Mouse (Mus musculus): Measurements from ENCODE around the gene Mettl21a. TPM values are rescaled to one million over a fixed set of nuclear protein-coding genes. Genes with fewer than 3 reads are reported as not detected.
"Not testable (repeated sequence)": the region's sequence is repeated elsewhere in the genome, so short reads cannot be mapped to it uniquely, and the experiment has no call there.

Gene Mettl21a
- total and polyA plus RNA-seq, 2 experiments from 2014 or later, result 9.4 to 10.8 TPM

- H3K4me2 ChIP-seq (ENCODE audit: low read depth, low read length, poor library complexity, severe bottlenecking), result no peak overlapping the region
- H3K4me1 ChIP-seq (ENCODE audit: insufficient read depth, low read length), result no peaks in the 10 kb centered on the region
- H3K9me3 ChIP-seq (ENCODE audit: low read length), result no peaks in the 10 kb centered on the region
- WGBS, result 80% methylated on average over 11 of the region's 11 CpGs
- no peaks in the 10 kb centered on the region for H3K27me3 ChIP-seq (ENCODE audit: insufficient read depth, low read length)
- TF ChIP-seq CTCF (IDR thresholded peaks at IDR 0.05), result no peak
- no peak overlapping the region for H3K27ac ChIP-seq (ENCODE audit: low read depth, low read length)
- no peak for DNase-seq (ENCODE audit: low spot score)
- no peak overlapping the region for H3K4me3 ChIP-seq (ENCODE audit: low read depth, low read length)
- H3K9ac ChIP-seq (replicated peaks; ENCODE audit: low read length, poor library complexity, severe bottlenecking), result no peak overlapping the region
- no peaks in the 10 kb centered on the region for H3K36me3 ChIP-seq (ENCODE audit: insufficient read depth, low read length)
- ATAC-seq (ENCODE audit: low FRiP score), result no peak
These were observed 32.5 kb upstream of the Mettl21a start for GRCm38 (mm10) chr1:64649362-64650124.

DNA sequence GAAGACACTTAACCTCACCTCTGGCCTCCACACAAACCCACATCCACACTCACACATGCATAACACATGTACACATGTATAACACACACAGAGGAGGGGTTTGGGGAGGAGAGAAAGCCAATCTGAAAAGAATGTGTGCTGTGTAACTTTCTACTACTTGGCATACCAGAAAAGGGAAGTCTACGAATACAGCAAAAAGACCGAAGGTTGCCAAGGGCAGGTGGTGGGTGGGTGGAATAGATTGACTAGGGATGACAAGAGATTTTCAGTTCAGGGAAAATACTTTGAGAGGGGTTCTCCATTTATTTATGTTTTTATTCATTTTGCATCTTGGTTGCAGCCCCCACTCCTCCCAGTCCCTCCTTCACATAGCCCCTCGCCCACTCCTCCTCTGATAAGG is 27.5 kb upstream of the Mettl21a start:
- WGBS, result 99% methylated on average over 3 of the region's 3 CpGs
- H3K4me1 ChIP-seq (ENCODE audit: insufficient read depth, low read length), result no peaks in the 10 kb centered on the region
- H3K27me3 ChIP-seq (ENCODE audit: insufficient read depth, low read length), result no peaks in the 10 kb centered on the region
- no peaks in the 10 kb centered on the region for H3K36me3 ChIP-seq (ENCODE audit: insufficient read depth, low read length)
- no peak overlapping the region for H3K4me2 ChIP-seq (ENCODE audit: low read depth, low read length, poor library complexity, severe bottlenecking)
- TF ChIP-seq CTCF (IDR thresholded peaks at IDR 0.05), result no peak
- no peak overlapping the region for H3K9ac ChIP-seq (replicated peaks; ENCODE audit: low read length, poor library complexity, severe bottlenecking)
- H3K27ac ChIP-seq (ENCODE audit: low read depth, low read length), result no peak overlapping the region
- H3K9me3 ChIP-seq (ENCODE audit: low read length), result no peaks in the 10 kb centered on the region
- ATAC-seq (ENCODE audit: low FRiP score) (no peak), DNase-seq (ENCODE audit: low spot score) (no peak)
- no peak overlapping the region for H3K4me3 ChIP-seq (ENCODE audit: low read depth, low read length)

DNA sequence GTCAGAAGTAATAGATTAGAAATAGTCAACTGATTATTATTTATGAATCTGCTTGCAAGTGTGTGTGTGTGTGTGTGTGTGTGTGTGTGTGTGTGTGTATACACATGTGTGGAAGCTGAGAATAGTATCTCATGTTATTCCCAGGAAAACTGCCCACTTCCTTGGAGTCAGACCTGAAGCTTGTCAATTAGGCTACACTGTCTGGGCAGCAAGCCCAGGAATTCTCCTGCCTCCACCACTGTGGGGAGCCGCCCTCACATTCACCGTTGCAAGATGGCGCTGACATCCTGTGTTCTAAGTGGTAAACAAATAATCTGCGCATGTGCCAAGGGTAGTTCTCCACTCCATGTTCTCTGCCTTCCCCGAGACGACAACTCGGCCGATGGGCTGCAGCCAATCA is 25.5 kb upstream of the Mettl21a start:
- DNase-seq (ENCODE audit: low spot score); H3K9ac ChIP-seq (replicated peaks; ENCODE audit: low read length, poor library complexity, severe bottlenecking); H3K4me1 ChIP-seq (ENCODE audit: insufficient read depth, low read length); H3K4me3 ChIP-seq (ENCODE audit: low read depth, low read length); H3K36me3 ChIP-seq (ENCODE audit: insufficient read depth, low read length); H3K4me2 ChIP-seq (ENCODE audit: low read depth, low read length, poor library complexity, severe bottlenecking); ATAC-seq (ENCODE audit: low FRiP score); H3K27me3 ChIP-seq (ENCODE audit: insufficient read depth, low read length); H3K27ac ChIP-seq (ENCODE audit: low read depth, low read length); H3K9me3 ChIP-seq (ENCODE audit: low read length): not testable (repeated sequence)
- 95% methylated on average over 8 of the region's 8 CpGs for WGBS

DNA sequence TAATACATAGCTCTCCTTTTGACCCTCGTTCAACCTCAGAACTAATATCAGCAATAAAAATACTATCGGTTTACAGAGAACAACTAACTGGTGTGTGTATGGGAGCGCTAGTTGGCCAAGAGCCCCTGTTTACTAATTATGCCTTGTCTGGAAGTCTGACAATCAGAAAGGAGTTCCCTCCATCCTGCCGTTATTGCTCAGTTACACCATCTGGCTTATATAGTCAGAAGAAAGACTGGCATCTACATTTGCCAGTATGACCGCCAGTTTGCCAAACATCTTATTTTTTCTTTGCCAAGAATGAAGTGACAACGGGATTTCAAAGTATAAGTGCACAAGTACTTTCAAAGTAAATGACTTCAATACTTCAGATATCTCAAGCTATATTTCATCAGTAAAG is 24.0 kb upstream of the Mettl21a start:
- no peak for ATAC-seq (ENCODE audit: low FRiP score)
- TF ChIP-seq CTCF (IDR thresholded peaks at IDR 0.05), result no peak
- DNase-seq (ENCODE audit: low spot score), result no peak
- Histone ChIP-seq H3K36me3 (ENCODE audit: insufficient read depth, low read length) (no peaks in the 10 kb centered on the region), H3K4me3 (ENCODE audit: low read depth, low read length) (no peak overlapping the region), H3K4me2 (ENCODE audit: low read depth, low read length, poor library complexity, severe bottlenecking) (no peak overlapping the region), H3K9me3 (ENCODE audit: low read length) (no peaks in the 10 kb centered on the region), H3K4me1 (ENCODE audit: insufficient read depth, low read length) (no peaks in the 10 kb centered on the region), H3K27ac (ENCODE audit: low read depth, low read length) (no peak overlapping the region), H3K27me3 (ENCODE audit: insufficient read depth, low read length) (no peaks in the 10 kb centered on the region), H3K9ac (replicated peaks; ENCODE audit: low read length, poor library complexity, severe bottlenecking) (no peak overlapping the region)
- WGBS, result 90% methylated on average over 6 of the region's 6 CpGs

- Histone ChIP-seq H3K27ac (ENCODE audit: low read depth, low read length) (no peak overlapping the region), H3K9ac (replicated peaks; ENCODE audit: low read length, poor library complexity, severe bottlenecking) (no peak overlapping the region), H3K4me1 (ENCODE audit: insufficient read depth, low read length) (no peaks in the 10 kb centered on the region), H3K9me3 (ENCODE audit: low read length) (no peaks in the 10 kb centered on the region), H3K27me3 (ENCODE audit: insufficient read depth, low read length) (no peaks in the 10 kb centered on the region), H3K4me3 (ENCODE audit: low read depth, low read length) (no peak overlapping the region), H3K36me3 (ENCODE audit: insufficient read depth, low read length) (no peaks in the 10 kb centered on the region), H3K4me2 (ENCODE audit: low read depth, low read length, poor library complexity, severe bottlenecking) (no peak overlapping the region)
- TF ChIP-seq CTCF (IDR thresholded peaks at IDR 0.05), result no peak
- DNase-seq (ENCODE audit: low spot score) (no peak), ATAC-seq (ENCODE audit: low FRiP score) (no peak)
- WGBS, result 91% methylated on average over 6 of the region's 6 CpGs
These were observed 22.2 kb upstream of the Mettl21a start for GRCm38 (mm10) chr1:64639279-64639678.

GRCm38 (mm10) chr1:64635624-64636023 is 18.6 kb upstream of the Mettl21a start:
- no peaks in the 10 kb centered on the region for H3K4me1 ChIP-seq (ENCODE audit: insufficient read depth, low read length)
- H3K4me3 ChIP-seq (ENCODE audit: low read depth, low read length), result no peak overlapping the region
- 77% methylated on average over 2 of the region's 2 CpGs for WGBS
- no peaks in the 10 kb centered on the region for H3K27me3 ChIP-seq (ENCODE audit: insufficient read depth, low read length)
- no peaks in the 10 kb centered on the region for H3K9me3 ChIP-seq (ENCODE audit: low read length)
- H3K9ac ChIP-seq (replicated peaks; ENCODE audit: low read length, poor library complexity, severe bottlenecking), result no peak overlapping the region
- TF ChIP-seq CTCF (IDR thresholded peaks at IDR 0.05), result no peak
- DNase-seq (ENCODE audit: low spot score) (no peak), ATAC-seq (ENCODE audit: low FRiP score) (no peak)
- no peak overlapping the region for H3K4me2 ChIP-seq (ENCODE audit: low read depth, low read length, poor library complexity, severe bottlenecking)
- H3K36me3 ChIP-seq (ENCODE audit: insufficient read depth, low read length), result no peaks in the 10 kb centered on the region
- H3K27ac ChIP-seq (ENCODE audit: low read depth, low read length), result no peak overlapping the region
